In the genomic region with DNA sequence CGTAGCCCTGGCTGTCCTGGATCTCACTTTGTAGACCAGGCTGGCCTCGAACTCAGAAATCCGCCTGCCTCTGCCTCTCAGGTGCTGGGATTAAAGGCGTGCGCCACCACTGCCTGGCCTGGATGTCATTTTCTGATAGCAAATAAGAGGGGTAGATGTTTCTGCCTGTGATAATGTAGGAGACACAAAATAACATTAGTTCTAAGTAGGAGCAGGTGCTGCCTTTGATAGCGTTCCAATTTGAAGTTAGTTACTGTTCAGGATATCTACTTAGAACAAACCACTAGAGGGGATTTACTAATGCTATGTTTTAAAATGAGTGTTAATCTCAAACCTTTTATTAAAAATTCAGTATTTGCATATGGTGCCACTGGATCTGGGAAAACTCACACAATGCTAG, we compare ENCODE assay signal across 32 mouse cellular contexts.
"Had no signal": no experiment of that assay in that cellular context is flagged by ENCODE, and none has a peak within 500 bp of the region (broad histone marks: within the 10 kb centered on the region; RNA-seq: fewer than 3 reads in every experiment).

No protein-coding gene starts in this region.

- H3K4me3 ChIP-seq: left cerebral cortex, adult 2 months; limb, embryonic 10.5 days; limb, embryonic 12.5 days; limb, embryonic 13.5 days; limb, embryonic 15.5 days; liver, embryonic 12.5 days; liver, embryonic 13.5 days; liver, embryonic 15.5 days; lung, embryonic 15.5 days; megakaryocyte, embryonic 14.5 days; midbrain, embryonic 10.5 days; midbrain, embryonic 12.5 days; midbrain, embryonic 13.5 days; midbrain, embryonic 15.5 days; myocyte; neural tube, embryonic 12.5 days had no signal

- H3K4me2 ChIP-seq: limb, embryonic 12.5 days; limb, embryonic 13.5 days; limb, embryonic 15.5 days; liver, embryonic 11.5 days; liver, embryonic 12.5 days; liver, embryonic 13.5 days; liver, embryonic 15.5 days; lung, embryonic 14.5 days; lung, embryonic 15.5 days; midbrain, embryonic 12.5 days; midbrain, embryonic 13.5 days; midbrain, embryonic 15.5 days; neural tube, embryonic 12.5 days had no signal

- DNase-seq: left cerebral cortex, postnatal 4 days; liver; liver, embryonic 13.5 days; liver, postnatal 0 days; lung, adult 18-20 months; lung, adult 2 months; lung, embryonic 14.5 days; lung, postnatal 10 days; lung, postnatal 14 days; lung, postnatal 36 days; lung, postnatal 4 days; midbrain, embryonic 14.5 days had no signal

- H3K27me3 ChIP-seq: limb, embryonic 12.5 days; limb, embryonic 13.5 days; limb, embryonic 15.5 days; liver, embryonic 12.5 days; liver, embryonic 13.5 days; liver, embryonic 15.5 days; lung, embryonic 15.5 days; megakaryocyte, embryonic 14.5 days; midbrain, embryonic 12.5 days; midbrain, embryonic 13.5 days; midbrain, embryonic 15.5 days; neural tube, embryonic 12.5 days had no signal

- H3K36me3 ChIP-seq: midbrain, embryonic 15.5 days had no signal

- H3K9ac ChIP-seq: limb, embryonic 12.5 days; limb, embryonic 13.5 days; limb, embryonic 15.5 days; liver, embryonic 12.5 days; liver, embryonic 13.5 days; liver, embryonic 14.5 days; liver, embryonic 15.5 days; liver, postnatal 0 days; lung, embryonic 14.5 days; lung, embryonic 15.5 days; midbrain, embryonic 12.5 days; midbrain, embryonic 13.5 days; midbrain, embryonic 15.5 days; neural tube, embryonic 12.5 days had no signal

- H3K27ac ChIP-seq: left cerebral cortex, adult 2 months; limb, embryonic 10.5 days; limb, embryonic 12.5 days; limb, embryonic 13.5 days; limb, embryonic 15.5 days; liver, embryonic 12.5 days; liver, embryonic 13.5 days; liver, embryonic 14.5 days; liver, embryonic 15.5 days; lung, embryonic 15.5 days; macrophage; midbrain, embryonic 10.5 days; midbrain, embryonic 12.5 days; midbrain, embryonic 13.5 days; midbrain, embryonic 15.5 days; neural tube, embryonic 12.5 days had no signal

- H3K9me3 ChIP-seq: limb, embryonic 10.5 days; limb, embryonic 12.5 days; limb, embryonic 13.5 days; limb, embryonic 15.5 days; liver, embryonic 12.5 days; liver, embryonic 13.5 days; liver, embryonic 15.5 days; lung, embryonic 15.5 days; megakaryocyte, embryonic 14.5 days; midbrain, embryonic 10.5 days; midbrain, embryonic 12.5 days; midbrain, embryonic 13.5 days; midbrain, embryonic 15.5 days; neural tube, embryonic 12.5 days had no signal

- ATAC-seq: liver, embryonic 12.5 days; liver, postnatal 0 days; lung, postnatal 0 days; midbrain, embryonic 13.5 days; midbrain, embryonic 15.5 days; midbrain, embryonic 16.5 days had no signal

- H3K4me1 ChIP-seq: limb, embryonic 10.5 days; limb, embryonic 12.5 days; limb, embryonic 13.5 days; limb, embryonic 15.5 days; lung, embryonic 15.5 days; midbrain, embryonic 10.5 days; midbrain, embryonic 13.5 days; midbrain, embryonic 15.5 days; neural tube, embryonic 12.5 days had no signal
